Mouse (Mus musculus): Measurements from ENCODE around the gene Gm47996. TPM values are rescaled to one million over a fixed set of nuclear protein-coding genes. Genes with fewer than 3 reads are reported as not detected.

The Gm47996 gene
- total RNA-seq, 2 experiments from 2014 or later: not detected

DNA sequence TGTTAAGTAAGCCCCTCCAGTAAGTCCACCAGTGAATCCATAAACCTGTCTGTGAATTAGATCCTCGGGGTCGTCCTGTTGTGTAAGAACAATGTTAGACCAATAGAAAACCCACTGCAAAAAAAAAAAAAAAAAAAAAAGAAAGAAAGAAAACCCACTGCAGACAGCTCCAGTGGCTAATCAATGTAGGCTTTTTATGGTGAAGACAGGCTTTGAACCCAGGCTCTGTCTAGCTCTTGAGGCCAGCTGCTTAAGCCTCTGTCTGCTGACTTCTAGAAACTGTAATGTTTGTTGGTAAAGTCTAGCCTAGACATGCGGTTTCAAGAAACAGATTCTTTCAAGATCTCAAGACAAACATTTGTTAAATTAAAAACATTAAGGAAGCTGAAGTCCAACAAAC is 40.2 kb downstream of the Gm47996 start:
- no peak for DNase-seq

DNA sequence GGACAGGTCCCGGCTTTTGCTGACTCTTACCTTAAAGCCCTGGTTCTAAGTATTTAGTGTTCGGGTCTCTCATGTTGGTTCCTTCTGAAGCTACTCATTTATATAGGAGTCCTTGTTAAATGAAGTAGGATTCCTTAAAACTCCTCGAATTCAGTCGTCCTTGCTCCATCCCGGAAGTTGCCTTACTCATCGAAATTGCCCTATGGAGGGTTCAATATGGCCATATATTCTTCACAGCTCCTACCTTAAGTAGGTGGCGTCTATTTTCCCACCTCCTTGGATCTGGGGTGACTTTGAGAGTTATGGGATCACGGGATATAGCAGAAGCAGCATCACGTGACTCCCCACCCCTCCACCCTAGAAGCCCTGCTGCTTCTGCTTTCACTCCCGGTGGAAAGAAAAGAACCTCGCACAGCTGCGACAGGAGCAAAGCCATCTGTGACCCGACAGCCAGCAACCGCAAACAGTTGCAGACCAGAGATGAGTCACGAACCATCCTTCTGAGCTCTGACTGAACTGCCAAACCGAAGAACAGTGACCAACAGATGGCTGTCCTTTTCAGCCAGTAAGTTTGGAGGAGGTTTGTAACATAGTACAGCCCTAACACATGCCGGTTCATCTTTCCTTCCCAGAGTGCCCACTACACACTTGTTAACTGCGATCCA is 40.7 kb downstream of the Gm47996 start:
- DNase-seq: peak; percentile 53

DNA sequence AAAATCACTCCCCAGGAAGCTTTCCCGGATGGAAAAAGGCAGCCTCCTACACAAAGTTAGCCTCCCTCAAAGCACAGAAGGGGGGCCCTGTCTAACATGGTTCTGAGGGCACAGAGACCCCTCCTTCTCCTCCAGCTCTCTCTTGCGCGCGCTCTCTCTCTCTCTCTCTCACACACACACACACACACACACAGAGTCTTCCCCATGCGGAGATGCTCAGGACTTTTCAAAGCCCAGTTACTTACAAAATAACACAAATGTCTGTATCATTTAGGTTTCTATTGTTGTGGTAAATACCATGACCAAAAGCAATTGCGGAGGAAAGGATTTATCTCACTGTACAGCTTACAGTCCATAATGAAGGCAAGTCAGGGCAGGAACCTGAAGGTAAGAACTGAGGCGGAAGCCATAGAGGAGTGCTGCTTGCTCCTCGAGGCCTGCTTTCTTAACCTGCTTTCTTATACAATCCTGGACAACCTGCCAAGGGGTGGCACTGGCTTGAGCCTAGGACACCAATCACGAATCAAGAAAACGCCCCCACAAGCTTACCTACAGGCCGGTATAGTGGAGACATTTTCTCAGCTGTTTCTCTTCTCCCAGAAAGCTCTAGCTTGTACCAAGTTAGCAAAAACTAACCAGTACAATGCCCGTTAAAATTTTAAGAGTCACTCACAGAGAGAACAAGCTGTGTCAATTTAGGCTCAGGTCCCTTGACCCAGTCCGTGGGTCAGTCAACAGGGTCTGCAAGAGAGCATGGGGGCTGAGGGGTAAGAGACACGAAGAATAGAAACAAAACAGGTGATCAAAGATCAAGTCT is 41.5 kb downstream of the Gm47996 start:
- no peak for DNase-seq

DNA sequence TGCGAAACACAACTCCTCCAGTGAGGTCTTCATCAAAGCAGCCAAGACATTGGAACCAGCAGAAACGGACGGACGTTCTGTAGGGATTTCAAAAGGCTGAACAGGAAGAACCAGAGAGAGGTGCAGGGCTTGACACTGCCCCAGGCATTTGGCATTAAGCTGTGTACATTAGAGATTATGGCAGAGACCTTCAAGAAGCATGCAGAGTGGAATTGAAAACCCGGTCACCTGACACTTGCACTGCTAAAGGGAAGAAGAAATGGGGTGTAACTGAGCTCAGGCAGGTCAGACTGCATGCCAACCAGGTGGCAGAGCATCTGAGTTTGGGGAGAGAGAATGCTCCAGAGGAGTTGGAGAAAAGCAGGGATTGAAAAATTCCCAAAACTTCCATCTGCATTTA is 45.5 kb downstream of the Gm47996 start:
- no peak for DNase-seq

DNA sequence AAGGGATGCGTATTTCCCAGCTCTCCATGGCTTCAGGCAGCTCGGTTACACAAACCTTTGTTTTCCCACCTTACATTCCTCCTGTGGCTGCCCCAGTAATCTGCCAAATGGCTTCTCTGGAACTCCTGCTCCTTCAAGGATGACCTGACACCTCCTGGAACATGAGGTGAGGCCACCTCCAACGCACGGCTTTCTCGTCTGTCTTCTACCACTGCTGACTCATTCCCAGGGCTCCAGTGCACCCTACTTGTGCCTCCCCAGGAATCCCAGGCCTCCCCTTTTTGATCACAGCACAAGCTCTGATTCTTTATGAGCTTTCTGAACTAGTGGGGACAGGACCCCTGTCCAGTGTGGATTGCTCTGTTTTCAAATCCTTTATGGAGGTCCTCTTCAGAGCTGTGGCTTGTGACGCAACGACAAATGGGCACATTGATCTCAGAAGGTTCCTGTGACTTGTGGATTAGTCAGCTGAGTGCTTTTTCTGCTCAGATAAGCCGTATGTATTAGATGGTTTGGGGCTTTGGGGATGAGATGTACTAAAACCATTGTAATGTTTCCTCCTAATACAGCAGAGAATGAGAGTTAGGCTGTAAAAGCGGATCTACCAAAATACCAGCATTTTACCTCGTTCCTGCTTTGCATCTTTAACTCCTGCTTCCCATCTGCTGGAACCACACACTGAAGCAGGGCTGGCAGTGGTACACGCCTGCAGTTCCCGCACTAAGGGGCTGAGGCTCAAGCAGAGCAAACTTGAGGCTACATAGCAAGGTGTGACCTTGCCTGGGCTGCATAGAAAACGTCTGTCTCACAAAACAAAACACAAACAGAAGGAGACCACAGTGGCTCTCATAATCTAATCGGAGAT is 48.4 kb downstream of the Gm47996 start:
- no peak for DNase-seq

DNA sequence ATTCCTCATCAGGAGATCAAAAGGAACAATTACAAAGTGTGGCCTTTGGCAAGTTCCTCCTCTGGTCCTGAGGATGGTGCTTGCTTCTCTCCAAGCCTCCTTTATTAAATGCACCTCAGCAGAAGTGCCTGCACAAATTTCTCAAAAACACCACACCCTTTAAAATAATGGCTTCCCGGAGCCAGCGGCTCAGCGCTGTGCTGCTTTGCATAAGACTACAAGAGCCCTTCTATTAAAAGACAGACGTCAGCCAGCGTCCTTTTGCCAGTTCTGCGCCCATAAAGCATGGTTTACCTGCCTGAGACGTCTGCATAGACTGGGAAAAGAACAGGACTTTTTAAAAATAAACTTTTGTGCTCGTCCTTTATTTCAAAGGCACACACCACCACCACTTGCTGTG is 49.1 kb downstream of the Gm47996 start:
- DNase-seq: no peak

Other genes with a start within 250 kb of the Gm47996 start
- gene Hmcn1, start 216.7 kb upstream of the Gm47996 start, total RNA-seq (2021): 10 to 100 TPM; 76.6 to 87.1 TPM
- gene Gm47985, start 27.6 kb upstream of the Gm47996 start, total RNA-seq (2021): under 1 TPM in 1 of 2 experiments, not detected in 1; 0.29 TPM
- gene Gm8947, start 17.8 kb upstream of the Gm47996 start, total RNA-seq (2021): under 1 TPM in 1 of 2 experiments, not detected in 1; 0.17 TPM
- not detected for gene Gm47995, start 11.7 kb upstream of the Gm47996 start, total RNA-seq (2021)
- gene 3110040M04Rik, start 6.0 kb upstream of the Gm47996 start, total RNA-seq (2021): not detected
- 100 to 1,000 TPM; 286 to 289 TPM for gene Ivns1abp, start 134.3 kb downstream of the Gm47996 start, total RNA-seq (2021)
- 1 to 10 TPM; 7.0 to 8.7 TPM for gene Swt1, start 218.3 kb downstream of the Gm47996 start, total RNA-seq (2021)
- gene Trmt1l, start 218.4 kb downstream of the Gm47996 start, total RNA-seq (2021): 10 to 100 TPM; 10.7 to 10.8 TPM